Mouse (Mus musculus) stomach, postnatal 0 days (tissue): ENCODE measurements around the gene Gmfg.

Experiments
- CTCF ChIP-seq: IDR thresholded peaks from 2 replicates; pipeline ENCODE4 v1.5.1; 2016; ENCODE audit warnings: antibody characterized with exemption, low read depth, mild to moderate bottlenecking, moderate library complexity
- EP300 ChIP-seq: optimal IDR thresholded peaks from 2 replicates; pipeline ENCODE3; 2016; ENCODE audit warnings: antibody characterized with exemption

- TF ChIP-seq CTCF (no peak), EP300 (no peak)
Measured at GRCm38 (mm10) chr7:28395425-28395824, 41.8 kb upstream of the Gmfg start.
